10 mouse cellular contexts compared by ENCODE assay signal in the genomic region with DNA sequence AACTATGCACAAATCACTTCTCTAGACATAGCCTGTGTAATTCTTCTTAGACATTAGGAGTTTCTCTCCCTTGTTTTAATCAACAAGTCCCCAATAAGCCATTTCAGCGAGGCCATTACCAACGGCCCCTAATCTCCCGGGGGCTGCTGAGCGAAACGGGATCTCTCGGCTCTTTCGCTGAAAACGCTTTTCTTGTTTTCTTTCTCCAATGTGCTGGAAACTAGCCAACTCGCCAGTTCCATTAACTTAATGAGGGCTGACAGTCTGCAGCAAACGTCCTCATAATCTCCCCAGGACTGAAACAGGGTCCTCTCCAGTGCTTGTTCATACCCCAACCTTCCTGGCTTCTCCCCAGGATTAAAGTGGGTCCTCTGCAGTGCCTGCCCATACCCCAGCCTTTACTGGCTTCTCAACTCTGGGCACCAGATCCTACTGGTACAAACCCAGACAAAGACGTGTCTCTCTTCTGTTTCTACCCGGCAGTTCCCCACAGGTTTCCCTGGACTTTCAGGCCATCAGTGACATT.
DNase-seq lines count a peak whose midpoint lies in the region; ATAC-seq and TF ChIP-seq lines count a peak whose summit lies in the region.
"Had no signal": no experiment of that assay in that cellular context is flagged by ENCODE, and none has a peak within 500 bp of the region (broad histone marks: within the 10 kb centered on the region; RNA-seq: fewer than 3 reads in every experiment).

No protein-coding gene starts in this region.

- peaks cover 35% of the 10 kb centered on the region for H3K4me1 ChIP-seq in forebrain, embryonic 13.5 days
- H3K4me1 ChIP-seq in forebrain, embryonic 15.5 days: peaks cover 28% of the 10 kb centered on the region
- H3K4me1 ChIP-seq in lung, embryonic 16.5 days (replicated peaks; ENCODE audit: control insufficient read depth, insufficient read depth, low read length): peaks cover 4% of the 10 kb centered on the region; the same call in 1 of the 2 replicates
- H3K4me1 ChIP-seq in lung, adult 2 months (ENCODE audit: control insufficient read depth, insufficient read depth, low read length): no peaks in the 10 kb centered on the region

- no peak for TF ChIP-seq CTCF in lung, adult 2 months (IDR thresholded peaks at IDR 0.05; ENCODE audit: insufficient read depth, low read length)

- no peaks in the 10 kb centered on the region for H3K36me3 ChIP-seq in forebrain, embryonic 13.5 days (ENCODE audit: poor library complexity, severe bottlenecking)
- H3K36me3 ChIP-seq in forebrain, embryonic 15.5 days: no peaks in the 10 kb centered on the region
- no peaks in the 10 kb centered on the region for H3K36me3 ChIP-seq in lung, embryonic 16.5 days (ENCODE audit: control insufficient read depth, insufficient read depth, low read length)

- no peak overlapping the region for H3K4me3 ChIP-seq in forebrain, embryonic 13.5 days
- no peak overlapping the region for H3K4me3 ChIP-seq in forebrain, embryonic 15.5 days
- no peak overlapping the region for H3K4me3 ChIP-seq in lung, embryonic 16.5 days (ENCODE audit: low read length)
- H3K4me3 ChIP-seq in lung, adult 2 months (replicated peaks; ENCODE audit: extremely low read depth, low read depth, low read length): no peak overlapping the region

- DNase-seq in lung, adult 2 months: no peak
- DNase-seq in kidney, postnatal 10 days: peak; percentile 66
- peak; percentile 50 for DNase-seq in retina, embryonic 14.5 days (ENCODE audit: low spot score)
- DNase-seq in right cerebral cortex, adult 2 months (ENCODE audit: low spot score in 2 of 2): no peak
- no peak for DNase-seq in gastrocnemius, postnatal 10 days
- DNase-seq: cerebellum, adult 18-20 months; spleen, adult 18-20 months had no signal

- H3K9me3 ChIP-seq in forebrain, embryonic 13.5 days (replicated peaks): no peaks in the 10 kb centered on the region
- H3K9me3 ChIP-seq in forebrain, embryonic 15.5 days: no peaks in the 10 kb centered on the region
- no peaks in the 10 kb centered on the region for H3K9me3 ChIP-seq in lung, embryonic 16.5 days (ENCODE audit: control insufficient read depth, low read length)

- 9% methylated on average over 12 of the region's 12 CpGs for WGBS in forebrain, embryonic 13.5 days
- 4% methylated on average over 12 of the region's 12 CpGs for whole genome bisulfite sequencing in forebrain, embryonic 15.5 days
- WGBS in lung, embryonic 16.5 days: 23% methylated on average over 12 of the region's 12 CpGs
- WGBS in lung, adult 2 months: 51% methylated on average over 12 of the region's 12 CpGs

- no peak overlapping the region for H3K27ac ChIP-seq in forebrain, embryonic 13.5 days
- no peak overlapping the region for H3K27ac ChIP-seq in forebrain, embryonic 15.5 days (replicated peaks)
- no peak overlapping the region for H3K27ac ChIP-seq in lung, embryonic 16.5 days (ENCODE audit: low read length)

- no peak for TF ChIP-seq POLR2A in lung, adult 2 months (IDR thresholded peaks at IDR 0.05; ENCODE audit: borderline replicate concordance, extremely low read depth, low read depth, low read length)

- ATAC-seq in forebrain, embryonic 13.5 days: no peak
- no peak for ATAC-seq in forebrain, embryonic 15.5 days (replicated peaks)
- no peak for ATAC-seq in lung, embryonic 16.5 days (ENCODE audit: low read depth)

- H3K9ac ChIP-seq in forebrain, embryonic 13.5 days: no peak overlapping the region
- no peak overlapping the region for H3K9ac ChIP-seq in forebrain, embryonic 15.5 days (replicated peaks)
- H3K9ac ChIP-seq in lung, embryonic 16.5 days (ENCODE audit: low read length): no peak overlapping the region

- peaks cover 87% of the 10 kb centered on the region for H3K27me3 ChIP-seq in forebrain, embryonic 13.5 days
- peaks cover 67% of the 10 kb centered on the region for H3K27me3 ChIP-seq in forebrain, embryonic 15.5 days
- no peaks in the 10 kb centered on the region for H3K27me3 ChIP-seq in lung, embryonic 16.5 days (ENCODE audit: control insufficient read depth, insufficient read depth, low read depth, low read length)

- H3K4me2 ChIP-seq in forebrain, embryonic 13.5 days: peak overlapping the region; percentile 27
- H3K4me2 ChIP-seq in forebrain, embryonic 15.5 days (replicated peaks): no peak overlapping the region
- H3K4me2 ChIP-seq in lung, embryonic 16.5 days (ENCODE audit: low read depth, low read length): peak overlapping the region; percentile 20; the same call in 1 of the 2 replicates

Comparison
In these comparisons a context has a peak if more than half of its experiments do, and no peak if none do; other contexts are left out.
1. DNase-seq: peak in kidney, postnatal 10 days (single experiment) and retina, embryonic 14.5 days (single experiment); none in lung, adult 2 months (single experiment), right cerebral cortex, adult 2 months (0 of 2) and gastrocnemius, postnatal 10 days (single experiment).